Mouse (Mus musculus) ovary, adult 18-20 months (tissue): ENCODE results near the gene Klrb1f.
"Not testable (repeated sequence)": the region's sequence is repeated elsewhere in the genome, so short reads cannot be mapped to it uniquely, and the experiment has no call there.

Experiments used
- DNase-seq: peaks from one replicate; pipeline ENCODE4 v3.0.0; 2022; ENCODE audit warnings: low spot score, mixed read lengths

Klrb1f gene

DNA sequence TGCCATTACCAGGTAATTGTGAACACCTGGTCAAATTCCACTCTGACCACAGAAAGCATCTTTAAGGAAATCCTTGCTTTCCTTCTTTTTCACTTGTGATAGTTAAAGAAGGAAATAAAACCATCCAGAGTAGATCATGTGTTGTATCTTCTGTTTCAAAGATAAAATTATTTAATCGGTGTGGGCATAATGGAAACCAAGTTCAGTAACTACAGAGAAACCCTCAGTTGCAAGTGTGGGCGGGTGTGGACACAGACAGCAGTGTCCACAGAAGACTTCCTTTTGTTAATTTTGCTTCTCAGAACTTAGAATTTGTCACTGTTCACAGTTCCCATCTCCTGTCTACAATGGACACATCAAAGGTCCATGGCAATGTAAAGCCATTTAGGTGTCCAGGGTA lies at the start of gene Klrb1f:
Gene Klrb1f (plus strand): TSS at position 301 of the 400 bp plus-strand sequence.
- DNase-seq, result no peak

DNA sequence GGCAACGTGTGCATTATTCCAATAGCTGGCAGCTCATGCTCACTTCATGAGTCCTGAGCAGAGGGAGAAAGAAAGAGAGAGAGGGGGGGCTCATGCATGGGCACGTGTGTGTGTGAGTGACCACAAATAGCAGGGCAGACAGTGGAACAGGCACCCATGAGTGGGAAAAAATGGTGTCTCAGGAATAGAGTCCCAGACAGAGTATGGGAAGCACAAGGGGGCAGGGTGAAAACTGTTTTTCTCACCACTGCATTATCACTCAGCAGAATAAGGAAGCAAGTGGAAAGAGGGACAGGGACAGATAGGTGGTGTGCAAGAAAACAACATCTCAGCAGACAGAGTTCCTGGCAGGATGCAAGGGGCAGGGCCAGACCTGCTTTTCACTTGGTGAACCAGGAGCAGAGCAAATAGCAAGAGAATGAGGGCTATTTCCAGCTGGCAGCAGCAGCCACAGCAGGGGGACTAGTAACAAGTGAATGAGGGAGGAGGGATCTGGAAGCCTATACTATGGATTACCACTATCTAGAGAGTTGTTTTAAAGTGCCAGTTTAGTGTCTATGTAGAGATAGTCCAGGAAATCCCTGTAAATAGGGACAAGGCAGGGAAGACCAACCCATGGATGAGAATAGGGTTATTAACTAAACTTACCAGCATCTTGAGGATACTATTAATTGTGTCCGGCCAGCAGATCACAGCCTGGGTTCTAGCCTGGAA lies 49.5 kb upstream of the Klrb1f start:
- DNase-seq, result no peak

DNA sequence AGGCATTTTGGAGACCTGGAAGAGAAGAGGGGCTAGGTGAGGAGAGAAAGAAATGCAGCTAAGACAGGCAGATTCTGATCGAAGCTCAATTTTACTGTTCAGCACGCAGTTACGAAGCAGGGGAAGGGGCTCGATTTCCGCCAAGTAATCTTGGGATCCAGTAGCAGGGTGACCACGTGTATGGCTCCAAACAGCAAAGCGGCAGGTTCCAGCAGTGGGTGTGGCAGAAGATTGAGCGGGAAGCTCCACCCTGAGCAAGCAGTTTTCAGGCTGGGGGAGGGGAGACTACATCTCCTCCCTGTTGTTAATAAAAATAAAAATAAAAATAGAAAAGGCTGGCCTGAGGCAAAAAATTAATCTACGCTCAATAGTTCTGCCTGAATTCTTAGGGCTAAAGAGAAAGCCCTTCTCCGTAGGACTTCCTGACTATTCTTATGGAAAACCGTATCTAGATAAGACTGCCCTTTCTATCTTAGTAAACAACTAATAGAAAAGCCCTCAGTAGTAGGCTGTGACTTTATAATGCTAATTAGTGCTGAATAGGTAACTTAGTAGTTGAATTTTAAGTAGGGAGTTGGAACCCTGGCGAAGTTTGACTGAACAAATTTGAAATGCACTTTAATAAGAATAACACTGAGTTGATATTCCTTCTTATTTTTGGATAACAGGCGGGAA lies 48.8 kb upstream of the Klrb1f start:
- no peak for DNase-seq

DNA sequence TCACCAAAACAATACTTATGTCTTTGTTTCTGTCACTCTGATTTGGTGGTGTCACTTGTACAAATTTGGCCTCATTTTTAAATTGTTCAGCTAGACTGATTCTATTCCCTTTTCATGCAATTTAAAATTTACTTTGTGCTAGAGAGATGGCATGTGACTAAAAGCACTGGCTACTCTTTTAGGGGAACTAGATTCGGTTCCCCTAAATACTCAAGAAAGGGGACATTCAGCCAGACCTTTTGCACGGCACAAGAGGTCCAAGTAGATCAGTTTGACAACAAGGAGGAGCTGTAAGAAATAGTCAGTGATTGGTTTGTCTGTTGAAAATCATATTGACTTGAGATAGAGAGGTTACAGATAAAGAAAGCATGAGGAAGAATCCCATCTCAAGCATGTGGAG lies 44.3 kb upstream of the Klrb1f start:
- no peak for DNase-seq

DNA sequence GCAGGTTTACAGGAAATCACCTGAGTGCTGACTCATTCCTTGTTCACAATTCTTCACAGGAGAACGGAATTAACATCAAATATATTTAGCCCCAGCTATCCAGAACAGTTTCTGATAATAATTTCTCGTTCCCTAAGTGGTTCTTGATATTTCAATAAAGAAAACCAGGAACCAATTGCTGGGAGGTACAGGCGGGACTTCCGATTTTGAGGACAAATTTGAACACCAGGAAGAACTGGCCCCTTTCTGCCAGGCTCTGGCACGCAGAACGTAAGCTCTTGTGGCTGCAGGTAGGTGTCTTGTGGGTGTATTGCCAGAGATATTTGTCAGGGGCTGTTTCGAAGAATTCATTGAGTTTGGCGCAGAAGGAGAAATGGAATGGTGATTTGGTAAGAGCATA lies 37.1 kb upstream of the Klrb1f start:
- no peak for DNase-seq

DNA sequence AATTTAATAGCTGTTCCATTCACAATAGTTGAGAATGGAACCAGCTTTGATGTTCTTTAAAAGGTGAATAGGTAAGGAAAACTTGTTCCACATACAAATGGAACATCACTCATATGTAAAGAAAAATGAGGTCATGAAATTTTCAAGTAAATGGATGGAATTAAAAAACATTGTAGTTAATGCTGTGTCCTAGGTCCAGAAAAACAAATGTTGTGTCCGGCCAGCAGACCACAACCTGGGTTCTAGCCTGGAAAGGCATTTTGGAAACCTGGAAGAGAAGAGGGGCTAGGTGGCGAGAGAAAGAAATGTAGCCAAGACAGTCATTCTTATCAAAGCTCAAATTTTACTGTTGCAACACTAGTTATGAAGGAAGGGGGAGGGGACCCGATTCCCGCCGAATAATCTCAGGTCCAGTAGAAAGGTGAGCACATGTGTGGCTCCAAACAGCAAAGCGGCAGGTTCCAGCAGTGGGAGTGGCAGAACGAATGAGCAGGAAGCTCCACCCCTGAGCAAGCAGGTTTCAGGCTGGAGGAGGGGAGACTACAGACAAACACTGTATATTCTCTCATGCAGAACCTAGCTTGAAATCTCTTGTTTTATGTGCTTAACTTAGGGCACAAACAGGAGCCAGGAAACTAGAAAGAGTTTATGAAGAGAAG lies 35.7 kb upstream of the Klrb1f start:
- not testable (repeated sequence) for DNase-seq

DNA sequence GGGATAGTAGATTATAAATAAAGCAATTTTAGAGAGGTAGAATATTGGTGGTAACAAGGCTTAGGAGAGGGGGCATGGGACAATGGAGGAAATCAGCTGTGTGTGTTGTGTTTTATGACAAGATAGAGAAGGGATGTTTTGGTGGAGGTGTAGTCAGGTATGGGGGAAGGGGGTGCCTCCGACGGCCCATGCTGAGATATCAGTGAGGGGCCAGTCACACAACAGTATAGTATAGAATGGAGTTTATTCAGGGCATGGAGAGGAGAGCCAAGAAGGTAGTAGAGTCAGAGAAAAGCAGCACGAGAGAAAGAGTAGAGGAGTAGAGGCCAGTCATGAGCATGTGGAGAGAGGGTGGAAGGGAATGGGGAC lies 35.2 kb upstream of the Klrb1f start:
- DNase-seq, result no peak

DNA sequence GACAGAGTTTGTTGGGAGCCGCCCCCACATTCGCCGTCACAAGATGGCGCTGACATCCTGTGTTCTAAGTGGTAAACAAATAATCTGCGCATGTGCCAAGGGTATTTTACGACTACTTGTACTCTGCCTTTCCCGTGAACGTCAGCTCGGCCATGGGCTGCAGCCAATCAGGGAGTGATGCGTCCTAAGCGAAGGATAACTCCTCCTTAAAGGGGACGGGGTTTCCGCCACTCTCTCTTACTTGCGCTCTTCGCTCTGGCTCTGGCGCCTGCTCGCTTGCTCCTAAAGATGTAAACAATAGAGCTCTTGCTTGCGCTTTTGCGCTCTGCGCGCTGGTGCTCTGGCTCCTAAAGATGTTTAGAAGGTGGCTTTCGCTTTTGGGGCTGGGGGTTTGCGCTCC lies 33.7 kb upstream of the Klrb1f start:
- DNase-seq, result not testable (repeated sequence)

DNA sequence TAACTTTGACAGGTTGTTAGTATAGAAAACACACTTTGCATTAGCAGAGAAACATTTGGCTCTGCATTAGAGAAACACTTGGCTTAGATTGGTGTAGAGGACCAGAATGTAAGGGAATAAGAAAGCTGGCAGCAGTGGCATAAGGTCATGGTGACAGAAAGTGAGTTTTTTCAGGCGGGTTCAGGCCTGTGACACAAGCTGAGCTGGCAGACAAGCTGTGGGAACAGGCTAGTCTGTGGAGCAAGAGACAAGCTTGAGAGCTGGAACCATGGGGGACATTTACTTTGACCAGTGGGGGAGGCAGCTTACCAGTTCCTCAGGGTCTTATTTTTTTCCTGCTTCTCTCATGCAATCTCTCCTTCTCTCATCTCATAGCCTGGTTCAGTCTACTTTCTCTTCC lies 32.7 kb upstream of the Klrb1f start:
- no peak for DNase-seq

DNA sequence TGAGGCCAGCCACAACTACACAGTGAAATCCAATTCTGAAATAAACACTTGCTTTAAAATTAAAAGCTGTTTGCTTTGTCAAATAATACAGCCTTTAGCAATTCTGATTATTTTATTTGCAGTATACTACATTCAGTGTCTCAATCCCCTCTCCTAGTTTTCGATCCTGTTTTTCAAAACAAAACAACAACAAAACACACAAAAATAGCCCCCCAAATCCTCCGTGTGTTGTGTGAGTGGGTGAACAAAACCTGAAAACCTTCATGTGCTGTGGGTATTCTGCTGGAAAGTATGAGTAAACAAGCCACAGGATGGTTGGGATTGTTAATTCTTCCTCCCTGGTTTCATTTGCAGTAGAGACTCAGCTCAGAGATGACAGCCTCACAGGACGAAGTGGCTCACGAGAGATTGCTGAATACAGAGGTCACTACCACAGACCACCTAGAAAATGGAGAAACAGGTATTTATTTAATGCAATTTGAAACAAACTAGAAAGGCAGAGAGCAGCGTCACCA lies 31.9 kb upstream of the Klrb1f start:
- no peak for DNase-seq

DNA sequence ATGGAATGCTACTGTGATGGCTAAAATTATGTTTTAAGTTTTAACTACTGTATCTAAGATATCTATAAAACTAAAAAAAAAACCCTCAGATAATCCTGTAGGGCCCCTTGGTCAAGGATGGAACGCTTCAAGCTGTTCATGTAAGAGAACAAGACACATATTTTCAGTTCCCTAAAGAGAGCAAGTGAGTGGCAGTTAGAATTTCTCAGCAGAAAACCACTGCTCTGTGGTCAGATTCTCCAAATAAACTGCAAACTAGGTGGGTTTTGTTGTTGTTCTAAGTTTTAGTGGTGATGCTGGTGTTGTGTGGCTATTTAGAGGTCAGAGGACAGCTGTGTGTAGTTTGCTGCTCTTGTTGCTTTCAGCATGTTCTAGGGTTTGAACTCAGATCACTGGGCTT lies 31.3 kb upstream of the Klrb1f start:
- DNase-seq, result no peak

DNA sequence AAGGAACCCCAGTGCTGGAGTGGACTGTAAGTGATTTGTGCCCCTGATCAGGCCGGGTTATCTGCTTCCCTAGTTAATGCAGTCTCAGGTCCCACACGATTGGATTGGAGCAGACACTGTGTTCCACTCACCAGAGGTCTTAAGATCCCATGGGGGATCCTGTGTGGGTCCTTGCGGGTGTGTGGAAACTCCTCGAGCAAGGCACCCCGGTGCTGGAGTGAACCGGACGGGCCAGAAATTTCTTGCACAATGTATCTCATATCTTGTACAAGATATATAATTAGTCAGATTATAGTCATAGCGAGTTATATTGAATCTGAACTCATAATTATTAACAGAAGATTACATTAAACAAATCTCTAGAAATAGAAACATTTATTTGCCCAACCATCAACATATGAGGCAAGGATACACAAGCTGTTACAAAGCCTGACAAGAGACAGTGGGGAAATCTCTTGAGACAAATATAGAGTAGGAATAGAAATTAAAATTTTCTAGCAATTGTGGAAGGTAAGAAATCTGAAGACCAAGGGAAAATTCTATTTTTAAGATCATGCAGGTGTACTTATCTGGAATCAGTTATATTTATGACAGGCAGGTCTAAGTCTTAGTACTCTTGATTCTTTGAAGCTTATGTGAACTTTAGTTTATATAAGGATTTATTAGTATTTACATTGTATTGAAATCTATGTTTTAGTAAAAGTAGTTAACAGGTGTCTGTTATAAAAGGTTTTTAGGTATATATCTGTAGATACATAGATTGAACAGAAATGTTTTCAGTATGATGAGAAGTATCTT lies 18.1 kb upstream of the Klrb1f start:
- DNase-seq, result no peak

DNA sequence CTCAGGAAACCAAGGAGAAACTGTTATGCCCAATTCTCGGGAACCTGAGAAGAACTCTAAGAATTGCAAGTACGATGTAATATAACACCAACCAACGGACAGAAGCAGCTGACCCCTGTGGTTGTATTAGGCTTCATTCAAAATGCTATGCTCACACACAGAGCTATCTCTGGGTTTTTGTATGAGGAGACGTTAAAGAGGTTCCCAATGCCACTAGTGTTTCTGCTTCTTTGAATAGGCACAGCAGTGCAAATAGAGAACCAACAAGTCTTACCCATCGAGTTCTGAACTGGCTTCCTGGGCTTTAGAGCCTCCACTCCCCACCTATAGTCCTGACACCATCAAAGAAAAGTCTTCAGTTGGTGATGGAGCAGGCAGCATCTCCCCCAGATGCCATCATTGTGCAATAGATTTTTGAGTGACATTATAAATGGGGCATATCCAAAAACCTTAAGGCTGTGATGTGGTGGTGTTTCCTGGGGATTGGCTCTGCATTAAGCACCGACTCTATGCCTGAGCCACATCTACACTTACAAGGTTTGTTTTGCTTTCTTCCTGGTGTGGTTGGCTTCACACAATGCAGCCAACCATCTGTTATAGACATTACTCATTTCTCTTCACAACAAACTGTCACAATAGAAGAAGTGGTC lies 15.4 kb upstream of the Klrb1f start:
- no peak for DNase-seq

DNA sequence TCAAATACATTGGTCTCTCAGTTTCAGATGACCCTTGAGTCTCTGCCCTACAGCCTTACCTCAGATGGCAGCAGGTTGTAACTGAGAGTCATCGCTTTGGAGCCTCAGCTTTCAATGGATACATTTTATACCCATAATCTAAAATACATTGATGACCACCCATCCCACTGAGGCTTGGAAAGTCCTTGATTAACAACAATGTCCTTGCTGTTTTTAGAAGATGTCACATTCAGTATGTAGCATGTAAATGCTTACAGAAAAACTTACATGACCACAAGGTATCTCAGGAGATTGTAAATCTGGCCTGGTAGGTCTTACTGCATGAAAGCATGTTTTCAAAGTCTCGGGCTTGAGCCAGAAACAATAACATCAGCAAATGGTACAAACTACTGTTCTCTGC lies 14.7 kb upstream of the Klrb1f start:
- no peak for DNase-seq

DNA sequence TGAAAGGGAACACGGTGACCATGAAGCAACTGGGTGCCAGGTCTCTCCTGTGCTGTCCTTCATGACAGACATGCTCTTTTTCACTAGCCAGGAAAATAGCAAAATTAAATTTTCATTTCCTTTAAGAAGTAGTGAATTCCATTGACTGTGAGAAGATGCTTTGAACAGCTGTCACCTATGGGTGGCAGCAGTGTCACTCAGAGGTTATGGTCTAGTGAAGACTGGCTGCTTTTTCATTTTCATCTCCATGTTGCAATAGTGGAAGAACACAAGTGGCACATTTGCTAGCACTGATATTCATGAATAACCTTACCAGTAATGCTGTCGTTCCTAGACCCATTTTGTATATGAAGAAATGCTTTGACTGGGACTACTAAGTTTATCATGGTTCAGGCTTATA lies 12.3 kb upstream of the Klrb1f start:
- no peak for DNase-seq

DNA sequence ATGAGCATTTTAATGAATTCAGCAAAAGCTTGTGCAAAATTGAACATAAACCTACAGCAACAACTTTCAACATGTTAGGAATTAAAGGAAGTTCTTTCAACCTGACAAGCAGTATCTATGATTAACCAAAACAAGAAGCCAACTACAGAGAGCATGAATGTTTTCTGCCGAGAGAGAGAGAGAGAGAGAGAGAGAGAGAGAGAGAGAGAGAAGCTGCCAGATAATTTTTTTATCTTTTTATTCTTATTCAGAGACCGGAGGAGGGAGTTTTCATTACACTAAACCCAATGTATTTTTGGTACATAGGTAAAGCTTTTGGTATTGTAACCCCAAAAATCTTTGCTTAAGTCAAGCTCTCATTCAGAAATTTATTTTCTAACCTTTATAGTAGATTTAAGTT lies 10.7 kb upstream of the Klrb1f start:
- DNase-seq, result no peak

DNA sequence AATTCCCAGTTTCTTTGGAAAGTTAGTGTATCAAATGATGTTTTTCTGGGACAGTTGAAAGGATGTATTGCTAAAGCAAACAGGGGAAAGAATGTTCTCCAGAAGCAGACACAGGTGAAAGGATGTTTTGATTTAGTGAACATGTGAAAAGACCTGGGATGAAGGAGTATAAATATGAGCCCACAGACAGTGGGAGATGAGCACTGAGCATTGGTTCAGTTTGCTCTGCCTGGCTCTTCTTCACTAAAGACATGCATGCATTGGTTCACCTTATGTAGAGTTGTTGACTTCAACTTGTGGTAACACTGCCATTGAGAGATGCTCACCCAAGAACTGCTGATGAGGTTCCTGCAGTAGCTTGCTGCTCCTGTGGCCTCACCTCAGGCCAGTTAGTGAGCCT lies 9.4 kb upstream of the Klrb1f start:
- DNase-seq, result no peak

DNA sequence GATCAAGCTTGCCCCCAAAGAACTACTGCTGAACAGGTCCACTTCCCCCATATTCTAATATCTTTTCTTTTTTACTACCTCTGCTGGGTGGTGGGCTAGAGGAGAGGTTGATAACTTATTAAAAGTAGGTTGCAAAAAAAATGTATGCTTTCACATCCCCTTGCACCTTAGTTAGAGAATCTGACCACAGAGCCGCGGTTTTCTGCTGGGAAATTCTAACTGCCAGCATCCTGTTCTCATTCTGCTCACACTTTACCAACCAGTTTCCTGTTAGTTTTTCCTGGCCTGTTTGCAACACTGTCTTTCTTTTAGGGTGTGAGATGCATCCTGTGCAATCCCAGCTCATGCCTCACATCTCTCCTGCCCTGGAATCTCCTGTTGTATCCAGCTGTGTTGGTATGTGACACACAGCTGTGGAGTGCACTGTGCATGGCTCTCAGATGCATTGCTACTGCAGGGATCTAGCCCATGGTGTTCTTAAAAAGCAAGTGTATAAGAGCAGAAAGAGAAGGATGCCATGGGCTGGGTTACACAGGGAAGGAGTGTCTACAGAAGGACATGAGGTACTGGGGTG lies 8.7 kb upstream of the Klrb1f start:
- DNase-seq, result no peak

DNA sequence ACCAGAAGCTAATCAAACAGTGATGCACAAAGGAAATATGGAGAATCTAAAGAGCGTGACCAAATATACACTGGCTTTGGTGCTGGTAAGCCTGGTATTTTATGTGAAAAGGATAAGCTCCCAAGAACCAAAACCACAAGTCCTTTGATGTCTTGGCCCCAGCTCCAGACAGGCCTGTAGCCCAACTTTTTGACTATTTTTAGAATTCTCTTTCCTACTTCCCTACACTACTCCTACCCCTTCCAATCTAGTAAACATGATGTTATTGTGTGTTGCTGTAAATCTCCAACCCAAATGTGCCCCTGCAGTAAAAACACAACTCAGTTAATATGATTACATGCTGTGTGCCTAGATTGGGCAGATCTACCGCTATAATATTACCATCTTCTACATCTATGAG lies 4.2 kb upstream of the Klrb1f start:
- DNase-seq, result no peak

DNA sequence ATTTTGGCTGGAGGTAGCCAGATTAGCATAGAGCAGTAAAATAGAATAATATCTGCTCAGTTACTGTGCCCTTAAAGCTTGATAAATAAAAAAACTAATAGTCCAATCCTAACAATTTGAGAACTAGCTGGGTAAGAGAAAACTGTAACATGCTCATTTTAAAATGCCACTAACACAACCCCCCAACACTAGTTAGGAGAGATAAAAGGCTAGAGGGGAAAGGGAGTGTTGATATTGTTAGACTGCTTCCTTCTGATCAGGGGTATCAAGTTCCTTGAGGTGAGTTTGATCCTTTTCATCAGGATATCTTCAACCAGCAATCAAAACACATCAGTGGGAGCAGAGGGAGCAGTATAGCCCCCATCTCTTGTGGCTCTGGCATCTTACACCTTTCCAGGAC lies 3.2 kb upstream of the Klrb1f start:
- DNase-seq, result no peak

DNA sequence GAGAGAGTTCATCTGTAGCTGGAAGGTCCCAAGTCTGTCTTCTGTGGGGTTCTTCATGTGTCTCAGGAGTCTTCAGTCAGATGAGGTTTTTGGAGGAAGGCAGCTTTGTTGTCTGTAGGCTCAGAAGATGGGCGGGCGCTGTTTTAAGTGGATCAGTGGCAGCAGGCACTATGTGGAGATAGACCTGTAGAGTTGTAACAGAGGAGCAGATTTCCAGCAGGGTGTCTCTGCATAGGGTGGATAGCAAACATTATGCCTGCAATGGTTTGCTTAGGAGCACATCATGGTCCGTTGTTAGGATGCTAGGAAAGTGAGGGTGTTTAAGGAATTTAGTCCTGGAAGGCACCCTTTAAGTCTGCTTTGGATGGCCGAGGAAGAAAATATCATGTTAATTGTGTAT lies 2.7 kb downstream of the Klrb1f start:
- no peak for DNase-seq
